Mouse (Mus musculus) liver, embryonic 12.5 days (tissue): ENCODE measurements at regions not wholly inside any gene's neighbourhood (a gene's known extent, or its start where the extent isn't known, plus 50 kb on each side); places are given as distances from the start of the nearest gene placed in this dataset.
"Not testable (repeated sequence)": the region's sequence is repeated elsewhere in the genome, so short reads cannot be mapped to it uniquely, and the experiment has no call there.

ENCODE experiments used
- ATAC-seq: fragments of 200-750 bp; cut with Nextera tagmentation; 2 replicates; pipeline ENCODE4 v1.8.0; 2017; ENCODE audit warnings: moderate number of reproducible peaks, mild to moderate bottlenecking, moderate library complexity
- H3K27ac ChIP-seq: fragments of 300-500 bp; sonication (generic); 2 replicates; pipeline ENCODE4 v1.5.1; 2016; ENCODE audit warnings: mild to moderate bottlenecking
- H3K27me3 ChIP-seq: fragments of 300-500 bp; sonication (generic); replicated peaks from 2 replicates; pipeline ENCODE4 v1.6.1; 2016; ENCODE audit warnings: mild to moderate bottlenecking, moderate library complexity
- H3K36me3 ChIP-seq: fragments of 300-500 bp; sonication (generic); 2 replicates; pipeline ENCODE4 v1.6.1; 2016; ENCODE audit warnings: mild to moderate bottlenecking, moderate library complexity
- H3K4me1 ChIP-seq: fragments of 300-500 bp; sonication (generic); 2 replicates; pipeline ENCODE4 v1.6.1; 2016
- H3K4me2 ChIP-seq: fragments of 300-500 bp; sonication (generic); 2 replicates; pipeline ENCODE4 v1.6.1; 2016; ENCODE audit warnings: mild to moderate bottlenecking, moderate library complexity
- H3K4me3 ChIP-seq: fragments of 300-500 bp; sonication (generic); 2 replicates; pipeline ENCODE4 v1.5.1; 2016; ENCODE audit warnings: mild to moderate bottlenecking, moderate library complexity
- H3K9ac ChIP-seq: fragments of 300-500 bp; sonication (generic); 2 replicates; pipeline ENCODE4 v1.6.1; 2016; ENCODE audit warnings: mild to moderate bottlenecking, moderate library complexity
- H3K9me3 ChIP-seq: fragments of 300-500 bp; sonication (generic); replicated peaks from 2 replicates; pipeline ENCODE4 v1.6.1; 2016; ENCODE audit warnings: mild to moderate bottlenecking, moderate library complexity
- WGBS: fragments of 180-500 bp; shearing (Covaris S2); methylation state at CpG from one replicate; pipeline ENCODE4 v1.1.7; 2016; ENCODE audit not compliant: insufficient replicate concordance; 5-methylcytosine and 5-hydroxymethylcytosine counted together

- H3K4me1 ChIP-seq, result peaks cover 6% of the 10 kb centered on the region
- H3K9ac ChIP-seq, result no peak overlapping the region
- ATAC-seq, result no peak
- H3K9me3 ChIP-seq, result no peaks in the 10 kb centered on the region
- H3K4me2 ChIP-seq, result no peak overlapping the region
- 63% methylated on average over 7 of the region's 7 CpGs for WGBS
- no peak overlapping the region for H3K4me3 ChIP-seq
- no peaks in the 10 kb centered on the region for H3K36me3 ChIP-seq
- no peaks in the 10 kb centered on the region for H3K27me3 ChIP-seq
- no peak overlapping the region for H3K27ac ChIP-seq
Measured at GRCm38 (mm10) chr17:50346451-50347192, 53.2 kb upstream of the Dazl start.

GRCm38 (mm10) chr17:50353818-50354217 lies 60.4 kb upstream of the Dazl start:
- not testable (repeated sequence) for H3K4me2 ChIP-seq, H3K4me1 ChIP-seq, H3K36me3 ChIP-seq, H3K9me3 ChIP-seq, H3K27ac ChIP-seq, ATAC-seq, H3K4me3 ChIP-seq, H3K27me3 ChIP-seq, H3K9ac ChIP-seq
- WGBS, result 45% methylated on average over 2 of the region's 2 CpGs

- ATAC-seq, result no peak
- 76% methylated on average over 6 of the region's 6 CpGs for WGBS
- Histone ChIP-seq H3K9me3 (no peaks in the 10 kb centered on the region), H3K36me3 (no peaks in the 10 kb centered on the region), H3K27me3 (no peaks in the 10 kb centered on the region), H3K4me1 (no peaks in the 10 kb centered on the region), H3K9ac (no peak overlapping the region), H3K4me3 (no peak overlapping the region), H3K4me2 (no peak overlapping the region), H3K27ac (no peak overlapping the region)
Measured at GRCm38 (mm10) chr17:50354357-50354756, 60.9 kb upstream of the Dazl start.

- Histone ChIP-seq H3K4me2 (no peak overlapping the region), H3K27ac (no peak overlapping the region), H3K27me3 (no peaks in the 10 kb centered on the region), H3K4me1 (no peaks in the 10 kb centered on the region), H3K36me3 (no peaks in the 10 kb centered on the region), H3K9me3 (no peaks in the 10 kb centered on the region), H3K9ac (no peak overlapping the region), H3K4me3 (no peak overlapping the region)
- WGBS, result 47% methylated on average over 9 of the region's 9 CpGs
- no peak for ATAC-seq
Measured at GRCm38 (mm10) chr17:50361657-50362233, 68.3 kb upstream of the Dazl start.

GRCm38 (mm10) chr17:50365396-50365795 lies 72.0 kb upstream of the Dazl start:
- Histone ChIP-seq H3K4me1 (no peaks in the 10 kb centered on the region), H3K36me3 (no peaks in the 10 kb centered on the region), H3K27ac (no peak overlapping the region), H3K4me3 (no peak overlapping the region), H3K4me2 (no peak overlapping the region), H3K9ac (no peak overlapping the region), H3K9me3 (no peaks in the 10 kb centered on the region), H3K27me3 (no peaks in the 10 kb centered on the region)
- WGBS, result 83% methylated on average over 7 of the region's 7 CpGs
- ATAC-seq, result no peak

GRCm38 (mm10) chr17:50366181-50366580 lies 72.7 kb upstream of the Dazl start:
- H3K9ac ChIP-seq, result no peak overlapping the region

GRCm38 (mm10) chr17:50369216-50369875 lies 75.9 kb upstream of the Dazl start:
- H3K4me2 ChIP-seq, result no peak overlapping the region
- ATAC-seq, result no peak
- H3K27me3 ChIP-seq, result no peaks in the 10 kb centered on the region
- 54% methylated on average over 6 of the region's 6 CpGs for WGBS
- no peaks in the 10 kb centered on the region for H3K36me3 ChIP-seq
- H3K4me3 ChIP-seq, result no peak overlapping the region
- no peak overlapping the region for H3K27ac ChIP-seq
- 0 out of 2 replicates have a peak, but pooled peaks cover 4% of the 10 kb centered on the region for H3K4me1 ChIP-seq
- no peaks in the 10 kb centered on the region for H3K9me3 ChIP-seq
- H3K9ac ChIP-seq, result no peak overlapping the region

More at GRCm38 (mm10) chr17:50366181-50366580, 72.7 kb upstream of the Dazl start:
- 59% methylated on average over 5 of the region's 5 CpGs for WGBS
- Histone ChIP-seq H3K4me3 (no peak overlapping the region), H3K9me3 (no peaks in the 10 kb centered on the region), H3K27ac (no peak overlapping the region), H3K4me2 (no peak overlapping the region), H3K27me3 (no peaks in the 10 kb centered on the region), H3K4me1 (0 out of 2 replicates have a peak, but pooled peaks cover 4% of the 10 kb centered on the region), H3K36me3 (no peaks in the 10 kb centered on the region)
- no peak for ATAC-seq

- no peak overlapping the region for H3K4me3 ChIP-seq
- H3K4me2 ChIP-seq, result no peak overlapping the region
- H3K27me3 ChIP-seq, result no peaks in the 10 kb centered on the region
- ATAC-seq, result no peak
- no peaks in the 10 kb centered on the region for H3K9me3 ChIP-seq
- H3K4me1 ChIP-seq, result 0 out of 2 replicates have a peak, but pooled peaks cover 4% of the 10 kb centered on the region
- no peak overlapping the region for H3K9ac ChIP-seq
- 80% methylated on average over 1 of the region's 1 CpGs for WGBS
- H3K36me3 ChIP-seq, result no peaks in the 10 kb centered on the region
- no peak overlapping the region for H3K27ac ChIP-seq
Measured at GRCm38 (mm10) chr17:50370484-50370883, 77.0 kb upstream of the Dazl start.

GRCm38 (mm10) chr17:50373496-50374141 lies 80.2 kb upstream of the Dazl start:
- no peaks in the 10 kb centered on the region for H3K27me3 ChIP-seq
- no peak overlapping the region for H3K27ac ChIP-seq
- 0 out of 2 replicates have a peak, but pooled peaks cover 4% of the 10 kb centered on the region for H3K4me1 ChIP-seq
- no peak overlapping the region for H3K9ac ChIP-seq
- H3K4me3 ChIP-seq, result no peak overlapping the region
- ATAC-seq, result no peak
- H3K4me2 ChIP-seq, result no peak overlapping the region
- no peaks in the 10 kb centered on the region for H3K9me3 ChIP-seq
- 51% methylated on average over 5 of the region's 5 CpGs for WGBS
- no peaks in the 10 kb centered on the region for H3K36me3 ChIP-seq

- no peaks in the 10 kb centered on the region for H3K9me3 ChIP-seq
- H3K27ac ChIP-seq, result no peak overlapping the region
- WGBS, result 48% methylated on average over 3 of the region's 3 CpGs
- H3K9ac ChIP-seq, result no peak overlapping the region
- no peak for ATAC-seq
- 0 out of 2 replicates have a peak, but pooled peaks cover 4% of the 10 kb centered on the region for H3K4me1 ChIP-seq
- no peak overlapping the region for H3K4me3 ChIP-seq
- H3K4me2 ChIP-seq, result no peak overlapping the region
- H3K27me3 ChIP-seq, result no peaks in the 10 kb centered on the region
- no peaks in the 10 kb centered on the region for H3K36me3 ChIP-seq
Measured at GRCm38 (mm10) chr17:50375465-50375864, 82.0 kb upstream of the Dazl start.

GRCm38 (mm10) chr17:50376708-50377107 lies 83.3 kb upstream of the Dazl start:
- Histone ChIP-seq H3K9me3 (no peaks in the 10 kb centered on the region), H3K4me3 (no peak overlapping the region), H3K9ac (no peak overlapping the region), H3K27me3 (no peaks in the 10 kb centered on the region), H3K36me3 (no peaks in the 10 kb centered on the region), H3K27ac (no peak overlapping the region), H3K4me2 (no peak overlapping the region), H3K4me1 (no peaks in the 10 kb centered on the region)
- ATAC-seq, result no peak
- WGBS, result 69% methylated on average over 8 of the region's 8 CpGs
